Mouse (Mus musculus) heart, postnatal 25 days (tissue): ENCODE measurements around the gene Shisa8. TPM values are rescaled to one million over a fixed set of nuclear protein-coding genes. Genes with fewer than 3 reads are reported as not detected.

Source experiments
- DNase-seq: peaks from one replicate; pipeline ENCODE4 v3.0.0; 2022; ENCODE audit warnings: low spot score
- intact Hi-C: fragments of 180-260 bp; cut with DNase I; formaldehyde crosslinking; loops from one replicate; pipeline ENCODE4 v1.15.1; 2025
- microRNA-seq: library from miRNA; unstranded; fragments of <30 nt; microRNA quantifications from one replicate; pipeline ENCODE4 v1.2.0, GENCODE M21; 2022
- total RNA-seq, 2 experiments: library from RNA; stranded (reverse); gene quantifications; 2 replicates each; pipeline ENCODE4 v1.2.3; 2021

Gene Shisa8
- total RNA-seq, 2 experiments from 2014 or later, result 0.13 to 0.20 TPM

DNA sequence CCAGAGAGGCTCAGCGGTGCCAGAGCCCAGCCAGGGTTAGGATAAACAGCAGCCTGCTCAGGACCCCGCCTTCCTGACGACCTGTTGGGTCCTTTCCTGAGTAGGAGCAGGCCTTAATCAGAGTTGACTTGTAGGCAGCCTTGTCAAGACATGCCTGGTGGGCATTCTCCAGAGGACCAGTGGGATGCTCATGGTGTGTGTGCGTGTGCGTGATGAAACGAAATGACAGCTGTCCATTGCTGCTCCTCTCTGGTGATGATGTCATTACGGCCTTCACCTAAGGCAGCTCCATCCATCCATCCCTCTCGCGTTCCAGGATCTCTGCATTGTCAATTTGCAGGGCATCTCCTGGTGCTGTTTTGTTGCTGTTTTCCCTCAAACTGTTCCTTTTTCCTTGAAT is 53.1 kb downstream of the Shisa8 start:
- no peak for DNase-seq
- intact Hi-C loops, result no loop called here

- no peak for DNase-seq
- intact Hi-C loops, result no loop called here
Measured at GRCm38 (mm10) chr15:82158243-82159035, 54.2 kb downstream of the Shisa8 start.

- DNase-seq, result no peak
- intact Hi-C loops, result no loop called here
Measured at GRCm38 (mm10) chr15:82156902-82157301, 55.7 kb downstream of the Shisa8 start.

DNA sequence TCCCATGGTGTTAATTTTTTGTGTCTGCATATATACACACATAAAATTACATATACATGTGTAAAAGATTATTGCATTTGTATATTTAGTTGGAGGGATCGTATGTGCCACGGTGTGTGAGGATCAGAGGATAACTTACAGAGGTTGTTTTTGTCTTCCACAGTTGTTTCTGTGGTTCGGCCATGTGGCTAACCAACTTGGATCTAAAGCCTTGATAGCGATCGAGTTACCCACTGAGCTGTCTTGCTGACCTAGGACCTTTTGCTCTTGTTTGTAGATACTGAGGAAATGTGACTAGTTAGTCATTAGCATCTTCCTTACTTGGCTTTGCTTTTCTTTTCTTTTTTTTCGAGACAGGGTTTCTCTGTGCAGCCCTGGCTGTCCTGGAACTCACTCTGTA is 56.3 kb downstream of the Shisa8 start:
- DNase-seq, result no peak
- intact Hi-C loops, result no loop called here

Small RNA genes within 50 kb of the gene (microRNA-seq; reads per million reads assigned to microRNA genes)
- gene Mir33, result 11.7 reads per million, percentile 26 among the genes with 10 or more reads in this experiment

Other genes starting within 250 kb of the Shisa8 start
- not detected for gene 1700029P11Rik, start 232.3 kb downstream of the Shisa8 start, total RNA-seq
- 10 to 100 TPM; 21.4 to 23.5 TPM for gene Xrcc6, start 225.0 kb downstream of the Shisa8 start, total RNA-seq
- gene Desi1, start 179.0 kb downstream of the Shisa8 start, total RNA-seq, result 10 to 100 TPM; 24.4 to 25.9 TPM
- gene Snu13, start 165.2 kb downstream of the Shisa8 start, total RNA-seq, result 10 to 100 TPM; 48.2 to 52.5 TPM
- gene 4930407I10Rik, start 153.7 kb downstream of the Shisa8 start, total RNA-seq, result not detected
- not detected for gene Mei1, start 142.8 kb downstream of the Shisa8 start, total RNA-seq
- 1 to 10 TPM; 4.4 to 6.4 TPM for gene Ccdc134, start 84.9 kb downstream of the Shisa8 start, total RNA-seq
- gene Srebf2, start 65.6 kb downstream of the Shisa8 start, total RNA-seq, result 10 to 100 TPM; 20.5 to 21.8 TPM
- gene Tnfrsf13c, start 11.6 kb upstream of the Shisa8 start, total RNA-seq, result under 1 TPM in 1 of 2 experiments, not detected in 1; 0.36 TPM
- under 1 TPM; 0.36 to 0.78 TPM for gene Cenpm, start 31.9 kb upstream of the Shisa8 start, total RNA-seq
- gene 1500009C09Rik, start 39.6 kb upstream of the Shisa8 start, total RNA-seq, result not detected
- under 1 TPM; 0.31 to 0.87 TPM for gene Sept3, start 62.1 kb upstream of the Shisa8 start, total RNA-seq
- gene Wbp2nl, start 86.1 kb upstream of the Shisa8 start, total RNA-seq, result not detected
- 10 to 100 TPM; 32.0 to 33.3 TPM for gene Naga, start 126.1 kb upstream of the Shisa8 start, total RNA-seq
- gene Pheta2, start 126.1 kb upstream of the Shisa8 start, total RNA-seq, result 1 to 10 TPM in 1 of 2 experiments, under 1 TPM in 1; 0.70 to 1.4 TPM
- 100 to 1,000 TPM; 203 to 204 TPM for gene Smdt1, start 126.1 kb upstream of the Shisa8 start, total RNA-seq
- 100 to 1,000 TPM; 683 to 734 TPM for gene Ndufa6, start 141.5 kb upstream of the Shisa8 start, total RNA-seq
- gene Cyp2d22, start 167.4 kb upstream of the Shisa8 start, total RNA-seq, result 10 to 100 TPM; 21.5 to 25.4 TPM
- gene Cyp2d11, start 181.2 kb upstream of the Shisa8 start, total RNA-seq, result under 1 TPM; 0.21 to 0.22 TPM
- not detected for gene Cyp2d10, start 194.4 kb upstream of the Shisa8 start, total RNA-seq
- not detected for gene Cyp2d9, start 220.6 kb upstream of the Shisa8 start, total RNA-seq